Mouse (Mus musculus) neural tube, embryonic 15.5 days (tissue): ENCODE results near the gene Gnas. TPM values are rescaled to one million over a fixed set of nuclear protein-coding genes. Genes with fewer than 3 reads are reported as not detected.
"Not testable (repeated sequence)": the region's sequence is repeated elsewhere in the genome, so short reads cannot be mapped to it uniquely, and the experiment has no call there.

ENCODE experiments used
- ATAC-seq: fragments of 200-750 bp; cut with Nextera tagmentation; 2 replicates; pipeline ENCODE4 v1.8.0; 2017; ENCODE audit warnings: mild to moderate bottlenecking, moderate TSS enrichment, moderate library complexity; ENCODE audit not compliant: low FRiP score
- H3K27ac ChIP-seq: fragments of 300-500 bp; sonication (generic); replicated peaks from 2 replicates; pipeline ENCODE4 v1.5.1; 2015; ENCODE audit warnings: mild to moderate bottlenecking, inconsistent platforms
- H3K27me3 ChIP-seq: fragments of 300-500 bp; sonication (generic); replicated peaks from 2 replicates; pipeline ENCODE4 v1.6.1; 2015; ENCODE audit warnings: inconsistent platforms
- H3K36me3 ChIP-seq: fragments of 300-500 bp; sonication (generic); 2 replicates; pipeline ENCODE4 v1.6.1; 2015; ENCODE audit warnings: inconsistent platforms
- H3K4me1 ChIP-seq: fragments of 300-500 bp; sonication (generic); 2 replicates; pipeline ENCODE4 v1.6.1; 2015; ENCODE audit warnings: inconsistent platforms
- H3K4me2 ChIP-seq: fragments of 300-500 bp; sonication (generic); 2 replicates; pipeline ENCODE4 v1.6.1; 2015; ENCODE audit warnings: inconsistent platforms, mild to moderate bottlenecking, moderate library complexity
- H3K4me3 ChIP-seq: fragments of 300-500 bp; sonication (generic); replicated peaks from 2 replicates; pipeline ENCODE4 v1.5.1; 2015; ENCODE audit warnings: mild to moderate bottlenecking, inconsistent platforms
- H3K9ac ChIP-seq: fragments of 300-500 bp; sonication (generic); replicated peaks from 2 replicates; pipeline ENCODE4 v1.6.1; 2015; ENCODE audit warnings: mild to moderate bottlenecking, inconsistent platforms
- H3K9me3 ChIP-seq: fragments of 300-500 bp; sonication (generic); replicated peaks from 2 replicates; pipeline ENCODE4 v1.6.1; 2016; ENCODE audit warnings: inconsistent platforms
- WGBS: fragments of 180-500 bp; shearing (Covaris S2); methylation state at CpG from one replicate; pipeline ENCODE4 v1.1.7; 2015; ENCODE audit warnings: mixed read lengths; 5-methylcytosine and 5-hydroxymethylcytosine counted together
- polyA plus RNA-seq: library from polyadenylated mRNA; unstranded; fragments of >200 nt; fragmentation: Nextera tagmentation; extraction: Ambion mirVana; gene quantifications from 2 replicates; pipeline ENCODE4 v1.2.1, GENCODE M21; 2015

The Gnas gene
- polyA plus RNA-seq, 1 experiment from 2014 or later: 1,770 TPM

GRCm38 (mm10) chr2:174307903-174308302 is 23.8 kb downstream of the Gnas start:
- H3K9ac ChIP-seq: no peak overlapping the region
- H3K27me3 ChIP-seq: no peaks in the 10 kb centered on the region; the same call in 1 of the 2 replicates
- ATAC-seq: no peak
- H3K9me3 ChIP-seq: no peaks in the 10 kb centered on the region
- no peak overlapping the region for H3K27ac ChIP-seq
- peaks cover 4% of the 10 kb centered on the region; the same call in 1 of the 2 replicates for H3K4me1 ChIP-seq
- H3K4me2 ChIP-seq: no peak overlapping the region
- H3K4me3 ChIP-seq: no peak overlapping the region
- 89% methylated on average over 3 of the region's 3 CpGs for WGBS
- H3K36me3 ChIP-seq: no peaks in the 10 kb centered on the region

- Histone ChIP-seq H3K4me2 (no peak overlapping the region), H3K4me1 (peaks cover 4% of the 10 kb centered on the region; the same call in 1 of the 2 replicates), H3K9me3 (no peaks in the 10 kb centered on the region), H3K27me3 (no peaks in the 10 kb centered on the region), H3K9ac (no peak overlapping the region), H3K36me3 (no peaks in the 10 kb centered on the region), H3K4me3 (no peak overlapping the region), H3K27ac (no peak overlapping the region)
- ATAC-seq: peak; percentile 73
- 14% methylated on average over 7 of the region's 7 CpGs for WGBS
Measured at GRCm38 (mm10) chr2:174310913-174311514, 26.9 kb downstream of the Gnas start.

GRCm38 (mm10) chr2:174311613-174312012 is 27.5 kb downstream of the Gnas start:
- 0 out of 2 replicates have a peak, but pooled peaks have one; percentile 11 for ATAC-seq
- 27% methylated on average over 1 of the region's 1 CpGs for WGBS
- Histone ChIP-seq H3K9ac (no peak overlapping the region), H3K4me3 (no peak overlapping the region), H3K4me1 (peaks cover 4% of the 10 kb centered on the region; the same call in 1 of the 2 replicates), H3K27ac (no peak overlapping the region), H3K4me2 (no peak overlapping the region), H3K9me3 (no peaks in the 10 kb centered on the region), H3K36me3 (no peaks in the 10 kb centered on the region), H3K27me3 (no peaks in the 10 kb centered on the region)

GRCm38 (mm10) chr2:174312118-174312647 is 28.1 kb downstream of the Gnas start:
- 37% methylated on average over 4 of the region's 4 CpGs for WGBS
- peak; percentile 84 for ATAC-seq
- H3K9me3 ChIP-seq: no peaks in the 10 kb centered on the region

GRCm38 (mm10) chr2:174312661-174313060 is 28.5 kb downstream of the Gnas start:
- Histone ChIP-seq H3K4me2 (no peak overlapping the region), H3K9ac (no peak overlapping the region), H3K27me3 (no peaks in the 10 kb centered on the region), H3K9me3 (no peaks in the 10 kb centered on the region), H3K4me1 (peaks cover 4% of the 10 kb centered on the region; the same call in 1 of the 2 replicates), H3K4me3 (no peak overlapping the region), H3K36me3 (no peaks in the 10 kb centered on the region), H3K27ac (no peak overlapping the region)
- 0 out of 2 replicates have a peak, but pooled peaks have one; percentile 6 for ATAC-seq
- 91% methylated on average over 2 of the region's 2 CpGs for WGBS

More at GRCm38 (mm10) chr2:174312118-174312647, 28.1 kb downstream of the Gnas start:
- Histone ChIP-seq H3K36me3 (no peaks in the 10 kb centered on the region), H3K4me2 (no peak overlapping the region), H3K9ac (no peak overlapping the region), H3K27ac (no peak overlapping the region), H3K4me3 (no peak overlapping the region), H3K4me1 (peaks cover 4% of the 10 kb centered on the region; the same call in 1 of the 2 replicates), H3K27me3 (no peaks in the 10 kb centered on the region)

- not testable (repeated sequence) for H3K4me2 ChIP-seq, H3K36me3 ChIP-seq, H3K4me1 ChIP-seq, ATAC-seq, H3K9ac ChIP-seq, H3K27me3 ChIP-seq, H3K4me3 ChIP-seq, H3K27ac ChIP-seq, H3K9me3 ChIP-seq
Measured at GRCm38 (mm10) chr2:174315445-174315844, 31.3 kb downstream of the Gnas start.

GRCm38 (mm10) chr2:174316661-174317060 is 32.5 kb downstream of the Gnas start:
- Histone ChIP-seq H3K4me3 (no peak overlapping the region), H3K36me3 (no peaks in the 10 kb centered on the region), H3K27me3 (no peaks in the 10 kb centered on the region), H3K27ac (no peak overlapping the region), H3K9ac (no peak overlapping the region), H3K4me1 (no peaks in the 10 kb centered on the region; the same call in 1 of the 2 replicates), H3K4me2 (no peak overlapping the region), H3K9me3 (no peaks in the 10 kb centered on the region)
- ATAC-seq: no peak
- 95% methylated on average over 9 of the region's 9 CpGs for WGBS

GRCm38 (mm10) chr2:174325989-174326388 is 41.9 kb downstream of the Gnas start:
- H3K9me3 ChIP-seq: no peaks in the 10 kb centered on the region
- WGBS: 69% methylated on average over 4 of the region's 4 CpGs
- no peaks in the 10 kb centered on the region for H3K36me3 ChIP-seq
- H3K27me3 ChIP-seq: no peaks in the 10 kb centered on the region
- no peak overlapping the region for H3K4me2 ChIP-seq
- H3K27ac ChIP-seq: no peak overlapping the region
- no peak overlapping the region for H3K9ac ChIP-seq
- peak overlapping the region; percentile 96; the same call in 1 of the 2 replicates for H3K4me3 ChIP-seq
- no peak for ATAC-seq
- peaks cover 19% of the 10 kb centered on the region for H3K4me1 ChIP-seq

- H3K9me3 ChIP-seq: no peaks in the 10 kb centered on the region
- H3K9ac ChIP-seq: peak overlapping the region; percentile 100; the same call in 1 of the 2 replicates
- H3K27me3 ChIP-seq: no peaks in the 10 kb centered on the region
- no peaks in the 10 kb centered on the region for H3K36me3 ChIP-seq
- peak overlapping the region; percentile 96 for H3K4me3 ChIP-seq
- H3K27ac ChIP-seq: no peak overlapping the region
- 55% methylated on average over 8 of the region's 8 CpGs for WGBS
- H3K4me1 ChIP-seq: peaks cover 20% of the 10 kb centered on the region
- peak overlapping the region; percentile 78 for H3K4me2 ChIP-seq
- ATAC-seq: no peak
Measured at GRCm38 (mm10) chr2:174326481-174326880, 42.4 kb downstream of the Gnas start.

GRCm38 (mm10) chr2:174327295-174327981 is 43.3 kb downstream of the Gnas start:
- Histone ChIP-seq H3K27ac (peak overlapping the region; percentile 68), H3K27me3 (no peaks in the 10 kb centered on the region), H3K4me3 (peak overlapping the region; percentile 96), H3K9ac (peak overlapping the region; percentile 100), H3K9me3 (no peaks in the 10 kb centered on the region), H3K4me1 (peaks cover 29% of the 10 kb centered on the region), H3K4me2 (peak overlapping the region; percentile 78), H3K36me3 (no peaks in the 10 kb centered on the region)
- peak; percentile 71 for ATAC-seq
- WGBS: 59% methylated on average over 64 of the region's 64 CpGs

GRCm38 (mm10) chr2:174328358-174328905 is 44.3 kb downstream of the Gnas start:
- Histone ChIP-seq H3K9me3 (no peaks in the 10 kb centered on the region), H3K27ac (peak overlapping the region; percentile 99), H3K4me3 (peak overlapping the region; percentile 96), H3K36me3 (no peaks in the 10 kb centered on the region), H3K4me2 (peak overlapping the region; percentile 78), H3K27me3 (no peaks in the 10 kb centered on the region), H3K4me1 (peaks cover 39% of the 10 kb centered on the region), H3K9ac (peak overlapping the region; percentile 100)
- 50% methylated on average over 46 of the region's 46 CpGs for WGBS
- no peak for ATAC-seq
